Mouse (Mus musculus) cerebellum, postnatal 36 days (tissue): ENCODE measurements around the gene Magi2.

ENCODE experiments used
- DNase-seq, 2 experiments: peaks; one replicate each; pipeline ENCODE4 v3.0.0; 2021 to 2022; ENCODE audit warnings: mixed read lengths in 2 of 2

Magi2 gene

GRCm38 (mm10) chr5:20087083-20087482 is 860.2 kb downstream of the Magi2 start:
- DNase-seq, result no peak

GRCm38 (mm10) chr5:20103869-20104268 is 877.0 kb downstream of the Magi2 start:
- DNase-seq, result no peak

GRCm38 (mm10) chr5:20104496-20104895 is 877.7 kb downstream of the Magi2 start:
- no peak for DNase-seq

GRCm38 (mm10) chr5:20109496-20109895 is 882.7 kb downstream of the Magi2 start:
- DNase-seq, result peak; percentile 44 to 52

- no peak for DNase-seq
These were observed 890.3 kb downstream of the Magi2 start for GRCm38 (mm10) chr5:20117156-20117555.

- no peak for DNase-seq
These were observed 913.4 kb downstream of the Magi2 start for GRCm38 (mm10) chr5:20140235-20140634.

- DNase-seq, result no peak
These were observed 914.0 kb downstream of the Magi2 start for GRCm38 (mm10) chr5:20140662-20141444.

GRCm38 (mm10) chr5:20153359-20154125 is 926.7 kb downstream of the Magi2 start:
- DNase-seq, result no peak

GRCm38 (mm10) chr5:20196765-20197164 is 969.9 kb downstream of the Magi2 start:
- no peak for DNase-seq

- DNase-seq, result no peak
These were observed 970.6 kb downstream of the Magi2 start for GRCm38 (mm10) chr5:20197395-20197794.

GRCm38 (mm10) chr5:20201348-20201747 is 974.5 kb downstream of the Magi2 start:
- no peak for DNase-seq

GRCm38 (mm10) chr5:20208110-20208509 is 981.3 kb downstream of the Magi2 start:
- DNase-seq, result no peak

GRCm38 (mm10) chr5:20213299-20213698 is 986.5 kb downstream of the Magi2 start:
- DNase-seq, result no peak

- DNase-seq, result no peak
These were observed 999.8 kb downstream of the Magi2 start for GRCm38 (mm10) chr5:20226471-20227210.

- DNase-seq, result peak in 1 of 2 experiments; percentile 24
These were observed 1001.3 kb downstream of the Magi2 start for GRCm38 (mm10) chr5:20227912-20228762.

GRCm38 (mm10) chr5:20231908-20232307 is 1005.1 kb downstream of the Magi2 start:
- no peak for DNase-seq

GRCm38 (mm10) chr5:20241523-20241922 is 1014.7 kb downstream of the Magi2 start:
- DNase-seq, result no peak

- DNase-seq, result no peak
These were observed 1015.7 kb downstream of the Magi2 start for GRCm38 (mm10) chr5:20242496-20242895.

- no peak for DNase-seq
These were observed 1022.5 kb downstream of the Magi2 start for GRCm38 (mm10) chr5:20249382-20249781.

GRCm38 (mm10) chr5:20251541-20251940 is 1024.7 kb downstream of the Magi2 start:
- DNase-seq, result no peak

- no peak for DNase-seq
These were observed 1029.5 kb downstream of the Magi2 start for GRCm38 (mm10) chr5:20256150-20256868.

- DNase-seq, result no peak
These were observed 1030.1 kb downstream of the Magi2 start for GRCm38 (mm10) chr5:20256933-20257332.
